Mouse (Mus musculus): ENCODE data around the gene Tnik. TPM values are rescaled to one million over a fixed set of nuclear protein-coding genes. Genes with fewer than 3 reads are reported as not detected.

The Tnik gene
- total RNA-seq, 1 experiment from 2014 or later, result 25.2 TPM

DNA sequence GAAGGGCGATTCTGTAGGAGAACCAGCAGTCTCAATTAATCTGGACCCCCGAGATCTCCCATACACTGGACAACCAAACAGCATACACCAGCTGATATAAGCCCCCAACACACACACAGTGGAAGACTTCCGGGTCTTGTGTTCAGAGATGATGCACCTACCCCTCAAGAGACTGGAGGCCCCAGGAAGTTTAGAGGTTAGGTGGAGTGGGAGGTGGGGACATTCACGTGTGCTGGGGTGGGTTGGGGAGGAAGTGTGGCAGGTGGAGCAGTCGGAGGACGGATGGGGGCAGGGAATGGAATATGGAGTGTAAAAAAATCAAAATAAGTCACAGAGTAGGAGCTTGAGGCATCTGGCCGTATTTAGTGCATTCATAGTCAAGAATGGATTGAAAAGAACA, 7.3 kb upstream of the Tnik start:
- no peak for ATAC-seq (replicated peaks in 1 of 2; ENCODE audit: insufficient read depth in 1 of 2, low FRiP score in 2 of 2, low TSS enrichment in 1 of 2, low read depth in 1 of 2, poor library complexity in 2 of 2, severe bottlenecking in 2 of 2)

DNA sequence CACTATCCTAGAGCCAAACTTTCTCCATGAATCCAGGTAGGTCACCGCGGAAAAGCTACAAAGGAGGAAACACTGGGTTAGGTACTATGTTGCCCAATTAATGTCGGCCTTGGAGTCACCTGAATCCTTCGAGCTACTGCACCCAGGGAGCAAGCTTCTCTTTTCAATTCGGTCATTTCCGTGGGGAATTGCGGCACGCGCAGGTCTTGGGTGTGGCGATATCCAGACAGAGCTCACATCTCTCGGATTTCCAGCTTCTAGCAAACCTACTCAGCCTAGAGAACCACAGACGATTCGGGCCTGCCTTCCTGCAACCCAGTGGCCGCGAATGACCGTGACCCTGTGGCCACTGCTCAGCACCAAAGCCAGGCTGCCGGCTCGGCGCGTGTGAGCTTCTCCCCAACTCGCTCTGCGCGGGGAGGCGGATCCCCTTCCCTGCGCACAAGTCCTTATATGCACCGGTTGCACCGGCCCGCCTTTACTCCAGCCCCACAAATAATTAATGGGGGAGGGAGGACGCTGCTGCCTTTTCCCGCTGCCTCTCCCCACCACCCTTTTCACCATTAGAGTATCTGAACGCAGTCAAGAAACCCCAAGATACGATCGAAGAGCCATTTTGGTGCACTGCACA, 528 bp upstream of the Tnik start:
- peak; percentile 52 to 58 for ATAC-seq (replicated peaks in 1 of 2; ENCODE audit: insufficient read depth in 1 of 2, low FRiP score in 2 of 2, low TSS enrichment in 1 of 2, low read depth in 1 of 2, poor library complexity in 2 of 2, severe bottlenecking in 2 of 2)

DNA sequence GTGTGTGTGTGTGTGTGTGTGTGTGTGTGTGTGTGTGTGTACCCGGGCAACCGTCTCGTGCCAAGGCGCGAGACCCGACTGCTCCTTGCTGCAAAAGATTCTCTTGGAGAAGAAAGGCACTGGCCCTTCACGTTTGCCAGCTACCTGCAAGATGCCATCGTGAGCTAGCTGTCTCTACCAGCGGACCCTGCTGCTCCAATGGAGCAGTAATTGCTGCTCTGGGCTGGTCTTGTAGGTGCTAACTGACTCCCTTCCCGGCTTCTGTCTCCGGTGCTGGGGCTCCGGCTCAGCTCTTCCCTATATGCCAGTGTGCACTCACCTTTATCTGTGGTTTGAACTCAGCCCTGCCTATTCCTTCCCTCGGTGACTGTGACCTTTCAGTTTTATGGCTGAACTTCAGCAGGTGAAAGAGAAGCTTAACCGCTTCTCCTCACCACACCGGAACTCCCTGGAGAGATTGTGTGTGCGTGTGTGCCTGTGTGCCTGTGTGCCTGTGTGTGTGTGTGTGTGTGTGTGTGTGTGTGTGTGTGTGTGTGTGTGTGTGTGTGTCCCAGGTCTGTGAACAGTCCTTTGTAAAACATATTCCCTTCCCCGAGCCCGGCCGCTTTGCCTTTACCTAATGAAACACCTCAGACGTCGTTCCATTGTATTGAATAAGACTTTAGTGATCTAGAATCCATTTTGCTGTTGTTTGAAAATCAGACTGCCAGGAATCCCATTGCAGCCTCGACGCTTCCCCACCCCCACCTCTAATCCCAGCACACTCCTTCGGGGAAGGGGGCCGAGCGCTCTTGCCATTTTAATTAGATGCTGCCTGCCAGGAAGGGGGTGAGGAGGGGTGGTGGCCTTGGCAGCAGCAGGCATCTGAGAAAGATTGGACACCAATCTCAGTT, 1.2 kb downstream of the Tnik start:
- ATAC-seq (replicated peaks in 1 of 2; ENCODE audit: insufficient read depth in 1 of 2, low FRiP score in 2 of 2, low TSS enrichment in 1 of 2, low read depth in 1 of 2, poor library complexity in 2 of 2, severe bottlenecking in 2 of 2), result peak; percentile 38 to 41

DNA sequence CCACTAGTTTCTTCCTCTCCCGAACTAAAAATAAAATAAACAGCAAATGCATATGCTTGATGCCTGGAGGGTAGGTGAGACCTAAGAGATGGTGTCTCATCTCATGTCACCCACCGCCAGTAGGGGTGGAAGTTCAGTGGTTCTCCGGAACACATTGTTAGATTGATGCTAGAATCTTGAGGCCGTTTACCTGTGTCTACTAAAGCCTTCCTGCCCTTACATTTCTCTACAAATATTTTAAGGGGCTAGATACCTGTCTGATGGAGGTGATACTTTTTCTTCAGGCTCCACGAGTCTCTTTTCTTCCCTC, 1.8 kb downstream of the Tnik start:
- ATAC-seq (replicated peaks in 1 of 2; ENCODE audit: insufficient read depth in 1 of 2, low FRiP score in 2 of 2, low TSS enrichment in 1 of 2, low read depth in 1 of 2, poor library complexity in 2 of 2, severe bottlenecking in 2 of 2), result no peak

DNA sequence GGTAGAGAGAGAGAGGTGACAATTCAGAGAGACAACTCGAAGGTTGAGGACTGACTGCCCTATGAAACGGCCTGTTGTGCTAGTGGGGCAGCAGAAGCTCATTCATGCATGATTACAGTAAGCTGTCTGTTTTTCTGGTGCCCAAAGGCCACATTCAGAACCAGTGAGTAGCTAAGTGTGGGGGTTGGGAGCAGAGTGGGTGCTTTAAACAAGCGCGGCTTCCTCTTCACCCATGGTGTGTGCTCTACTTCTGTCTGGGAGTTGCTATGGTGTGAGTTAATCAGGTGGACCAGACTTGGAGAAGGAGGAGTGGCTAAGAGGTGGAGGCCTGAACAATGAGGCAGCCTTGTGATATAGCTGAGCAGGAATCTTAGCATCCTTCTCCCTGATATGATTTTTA, 2.2 kb downstream of the Tnik start:
- ATAC-seq (replicated peaks in 1 of 2; ENCODE audit: insufficient read depth in 1 of 2, low FRiP score in 2 of 2, low TSS enrichment in 1 of 2, low read depth in 1 of 2, poor library complexity in 2 of 2, severe bottlenecking in 2 of 2), result peak in 1 of 2 experiments; percentile 12; a peak in 1 of 4 replicates

DNA sequence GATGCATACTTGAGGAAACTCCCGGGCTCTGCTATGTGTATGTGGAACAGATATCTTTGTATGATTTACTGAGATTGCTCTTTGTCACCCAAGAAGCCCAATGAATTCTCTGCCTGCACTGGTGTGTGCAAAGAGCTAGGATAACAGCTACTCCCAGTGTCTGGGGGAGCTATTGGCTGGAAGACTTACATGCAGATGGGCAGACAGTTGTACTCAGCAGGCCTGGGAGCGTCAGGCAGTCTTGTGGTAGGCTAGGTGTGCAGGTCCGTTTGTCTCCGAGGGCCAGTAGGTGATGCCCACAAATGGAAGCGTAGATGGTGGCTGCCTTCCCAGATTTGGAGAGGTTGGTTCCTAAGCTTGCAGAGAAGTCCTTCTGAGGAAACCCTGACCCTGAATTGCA, 2.6 kb downstream of the Tnik start:
- no peak for ATAC-seq (replicated peaks in 1 of 2; ENCODE audit: insufficient read depth in 1 of 2, low FRiP score in 2 of 2, low TSS enrichment in 1 of 2, low read depth in 1 of 2, poor library complexity in 2 of 2, severe bottlenecking in 2 of 2)

DNA sequence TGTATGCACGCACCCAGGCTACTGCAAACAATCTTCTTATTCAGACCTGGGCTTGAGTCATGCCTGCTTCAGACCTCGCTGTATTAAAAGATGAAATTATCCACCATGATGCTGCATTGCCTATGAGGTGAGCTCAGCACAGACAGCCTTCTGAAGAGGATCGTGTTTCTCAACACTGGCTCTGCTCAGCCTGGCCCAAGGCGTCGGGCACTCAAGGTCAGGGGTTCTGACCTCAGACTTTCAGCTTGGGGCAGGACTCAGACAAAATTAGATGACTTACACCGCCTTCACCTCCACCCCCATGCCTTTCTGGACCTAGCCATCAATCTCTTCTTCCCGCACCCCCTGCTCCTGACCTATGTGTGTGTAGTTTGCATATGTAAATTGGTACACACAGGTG, 4.2 kb downstream of the Tnik start:
- no peak for ATAC-seq (replicated peaks in 1 of 2; ENCODE audit: insufficient read depth in 1 of 2, low FRiP score in 2 of 2, low TSS enrichment in 1 of 2, low read depth in 1 of 2, poor library complexity in 2 of 2, severe bottlenecking in 2 of 2)

DNA sequence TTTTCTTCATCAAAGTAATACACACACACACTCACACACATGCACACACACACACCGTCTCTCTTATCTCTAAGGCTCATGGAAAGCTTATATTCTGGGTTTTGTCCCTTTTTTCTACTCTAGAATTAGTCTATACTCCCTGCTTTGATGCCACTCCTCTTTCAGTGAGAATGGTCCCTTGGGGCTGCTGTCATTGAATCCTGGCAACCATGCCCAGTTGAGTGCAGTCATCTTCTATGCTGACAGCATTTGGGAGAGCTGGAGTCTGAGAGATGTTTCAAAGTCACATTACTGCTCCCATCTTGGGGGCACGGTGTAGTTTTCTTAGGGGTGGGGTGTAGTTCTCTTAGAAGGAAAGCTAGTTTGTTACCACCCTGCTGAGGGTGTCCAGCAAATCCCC, 6.7 kb downstream of the Tnik start:
- ATAC-seq (replicated peaks in 1 of 2; ENCODE audit: insufficient read depth in 1 of 2, low FRiP score in 2 of 2, low TSS enrichment in 1 of 2, low read depth in 1 of 2, poor library complexity in 2 of 2, severe bottlenecking in 2 of 2), result no peak

DNA sequence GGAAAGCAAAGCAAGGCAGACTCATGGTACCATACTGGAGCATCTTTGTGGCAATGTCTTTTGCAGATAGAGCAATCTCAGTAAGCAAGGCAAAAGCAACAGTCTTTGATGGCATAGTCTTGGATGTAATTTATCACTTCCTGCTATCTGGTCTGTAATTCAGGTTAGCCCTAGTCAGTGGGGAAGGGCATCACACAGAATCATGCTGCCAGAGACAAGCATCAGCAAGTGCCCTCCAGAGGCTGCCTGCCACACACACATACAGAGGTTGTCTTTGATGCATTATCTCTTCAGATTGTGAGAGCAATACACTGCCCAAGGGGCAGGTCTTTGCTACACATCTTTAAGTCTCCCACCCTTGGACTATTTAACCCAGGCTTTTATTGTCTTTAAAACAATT, 8.9 kb downstream of the Tnik start:
- ATAC-seq (replicated peaks in 1 of 2; ENCODE audit: insufficient read depth in 1 of 2, low FRiP score in 2 of 2, low TSS enrichment in 1 of 2, low read depth in 1 of 2, poor library complexity in 2 of 2, severe bottlenecking in 2 of 2), result no peak

DNA sequence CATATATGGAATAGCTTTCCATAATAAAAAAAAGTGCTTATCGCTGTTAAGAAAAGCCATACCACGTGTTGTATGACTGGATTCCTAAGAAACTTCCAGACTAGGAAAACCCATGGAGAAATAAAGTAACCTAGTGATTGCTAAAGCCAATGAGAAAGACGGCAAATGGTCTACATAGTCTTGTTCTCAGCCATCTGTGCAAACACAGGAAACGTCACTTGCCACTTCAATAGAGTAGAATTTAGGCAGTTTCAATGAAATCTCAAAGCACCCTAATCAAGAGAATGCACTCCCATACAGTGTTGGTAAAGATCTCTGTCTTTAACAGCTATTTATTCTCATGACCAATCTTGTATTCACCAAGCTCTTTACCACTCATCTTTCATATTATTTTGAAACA, 11.7 kb downstream of the Tnik start:
- no peak for ATAC-seq (replicated peaks in 1 of 2; ENCODE audit: insufficient read depth in 1 of 2, low FRiP score in 2 of 2, low TSS enrichment in 1 of 2, low read depth in 1 of 2, poor library complexity in 2 of 2, severe bottlenecking in 2 of 2)

DNA sequence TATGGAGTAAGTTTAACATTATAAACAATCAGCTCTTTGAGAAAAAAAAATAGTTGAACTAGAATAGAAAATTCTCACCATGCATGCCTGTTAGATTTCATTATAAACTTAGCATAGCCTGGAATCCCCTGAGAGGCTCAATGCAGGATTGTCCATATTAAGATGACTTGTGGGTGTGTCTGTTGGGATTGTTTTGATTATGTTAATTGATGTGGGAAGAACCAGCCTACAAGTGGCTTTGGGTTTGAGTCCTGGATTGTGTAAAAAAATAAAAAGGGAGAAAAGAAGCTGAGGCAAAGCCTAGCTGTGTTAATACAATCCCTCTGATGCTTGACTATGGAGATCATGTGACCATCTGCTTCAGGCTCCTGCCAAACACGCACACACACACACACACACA, 26.7 kb downstream of the Tnik start:
- no peak for ATAC-seq (replicated peaks in 1 of 2; ENCODE audit: insufficient read depth in 1 of 2, low FRiP score in 2 of 2, low TSS enrichment in 1 of 2, low read depth in 1 of 2, poor library complexity in 2 of 2, severe bottlenecking in 2 of 2)

DNA sequence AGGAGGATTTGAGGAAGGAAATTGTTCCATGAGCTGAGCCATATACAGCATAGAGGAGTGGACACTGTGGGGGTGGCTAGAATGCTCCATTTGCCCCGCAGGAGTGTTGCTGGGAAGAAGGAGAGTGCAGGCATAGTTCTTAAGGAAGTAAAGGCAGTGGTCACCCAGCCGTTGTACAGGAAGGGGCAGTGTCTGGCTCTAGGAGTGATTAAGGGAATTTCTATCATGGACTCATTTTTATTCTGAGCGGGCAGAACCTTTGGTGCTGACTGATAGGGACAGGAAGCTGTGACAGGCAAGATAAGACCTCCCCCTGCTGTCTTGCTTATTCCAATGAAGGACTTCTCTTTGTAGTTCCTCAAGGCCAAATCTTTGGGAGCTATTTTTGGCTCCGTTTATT, 38.4 kb downstream of the Tnik start:
- ATAC-seq (replicated peaks in 1 of 2; ENCODE audit: insufficient read depth in 1 of 2, low FRiP score in 2 of 2, low TSS enrichment in 1 of 2, low read depth in 1 of 2, poor library complexity in 2 of 2, severe bottlenecking in 2 of 2), result peak; percentile 73 to 91

DNA sequence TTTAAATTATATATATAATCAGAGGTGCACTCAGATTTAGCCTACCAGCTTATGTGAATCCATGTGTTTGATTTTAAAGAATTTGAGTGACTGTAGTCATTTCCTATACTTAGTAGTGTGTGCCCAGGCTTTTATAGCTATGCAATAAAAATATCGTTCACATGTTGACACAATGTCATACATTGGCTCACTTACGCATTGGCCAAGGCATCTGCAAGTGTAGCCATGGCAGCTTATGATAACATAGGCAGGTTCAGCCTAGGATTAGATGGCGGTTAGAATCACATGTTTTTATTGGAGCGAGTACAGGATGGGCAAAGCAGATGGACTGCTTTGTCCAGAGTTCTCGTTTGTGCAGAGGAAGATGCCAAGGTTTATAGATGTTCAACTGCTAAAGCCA, 40.9 kb downstream of the Tnik start:
- ATAC-seq (replicated peaks in 1 of 2; ENCODE audit: insufficient read depth in 1 of 2, low FRiP score in 2 of 2, low TSS enrichment in 1 of 2, low read depth in 1 of 2, poor library complexity in 2 of 2, severe bottlenecking in 2 of 2), result no peak

DNA sequence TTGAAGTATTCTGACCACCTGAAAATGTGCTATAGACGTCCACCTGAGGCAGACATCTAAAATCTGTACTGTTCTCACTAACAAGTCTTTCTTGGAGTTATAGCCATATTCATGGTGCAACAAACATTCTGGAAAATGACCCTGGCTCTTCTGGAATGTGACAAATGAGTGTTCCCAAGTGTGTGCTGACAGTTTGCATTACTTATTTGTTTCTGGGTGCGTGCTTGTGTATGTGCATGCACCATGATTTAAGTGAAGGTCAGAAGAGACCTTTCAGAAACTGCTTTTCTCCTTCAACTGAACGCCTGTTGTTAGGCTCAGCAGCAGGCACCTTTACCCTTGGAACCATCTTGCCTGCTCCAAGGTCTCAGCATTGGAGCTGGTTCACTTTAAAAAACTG, 43.8 kb downstream of the Tnik start:
- no peak for ATAC-seq (replicated peaks in 1 of 2; ENCODE audit: insufficient read depth in 1 of 2, low FRiP score in 2 of 2, low TSS enrichment in 1 of 2, low read depth in 1 of 2, poor library complexity in 2 of 2, severe bottlenecking in 2 of 2)

DNA sequence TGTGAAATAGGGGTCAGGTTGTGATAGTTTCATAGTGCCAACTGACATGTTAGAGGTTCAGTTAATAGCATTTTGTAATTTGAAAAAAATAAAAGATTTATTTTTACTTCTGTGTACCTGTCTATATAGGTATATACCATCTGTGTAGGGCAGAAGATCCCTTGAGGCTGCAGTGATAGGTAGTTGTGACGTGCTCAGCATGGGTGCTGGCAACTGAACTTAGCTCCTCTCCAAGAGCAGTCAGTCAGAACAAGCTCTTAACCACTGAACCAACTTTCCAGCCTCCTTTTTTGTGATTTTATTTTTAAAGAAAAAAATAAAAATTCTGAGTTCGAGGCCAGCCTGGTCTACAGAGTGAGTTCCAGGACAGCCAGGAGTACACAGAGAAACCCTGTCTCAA, 51.4 kb downstream of the Tnik start:
- ATAC-seq (replicated peaks in 1 of 2; ENCODE audit: insufficient read depth in 1 of 2, low FRiP score in 2 of 2, low TSS enrichment in 1 of 2, low read depth in 1 of 2, poor library complexity in 2 of 2, severe bottlenecking in 2 of 2), result no peak

DNA sequence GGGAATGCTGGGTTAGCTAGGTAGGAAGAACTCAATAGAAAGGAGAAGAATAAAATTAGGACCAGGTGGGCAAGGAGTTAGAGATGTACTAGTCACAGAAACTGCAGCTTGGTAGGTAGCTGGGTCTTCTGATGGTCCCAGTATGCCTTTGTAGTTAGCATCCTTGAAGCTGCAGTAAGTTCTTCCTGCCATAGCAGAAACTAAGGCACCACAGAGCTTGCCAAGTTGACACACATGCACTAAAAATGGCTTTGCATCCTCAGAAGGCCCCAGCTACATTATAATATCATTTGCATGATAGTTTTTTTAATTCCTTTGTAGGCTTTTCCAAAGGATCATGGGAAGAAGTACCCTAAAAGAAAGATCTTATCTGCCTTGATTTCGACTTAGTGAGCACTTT, 54.3 kb downstream of the Tnik start:
- ATAC-seq (replicated peaks in 1 of 2; ENCODE audit: insufficient read depth in 1 of 2, low FRiP score in 2 of 2, low TSS enrichment in 1 of 2, low read depth in 1 of 2, poor library complexity in 2 of 2, severe bottlenecking in 2 of 2), result no peak

DNA sequence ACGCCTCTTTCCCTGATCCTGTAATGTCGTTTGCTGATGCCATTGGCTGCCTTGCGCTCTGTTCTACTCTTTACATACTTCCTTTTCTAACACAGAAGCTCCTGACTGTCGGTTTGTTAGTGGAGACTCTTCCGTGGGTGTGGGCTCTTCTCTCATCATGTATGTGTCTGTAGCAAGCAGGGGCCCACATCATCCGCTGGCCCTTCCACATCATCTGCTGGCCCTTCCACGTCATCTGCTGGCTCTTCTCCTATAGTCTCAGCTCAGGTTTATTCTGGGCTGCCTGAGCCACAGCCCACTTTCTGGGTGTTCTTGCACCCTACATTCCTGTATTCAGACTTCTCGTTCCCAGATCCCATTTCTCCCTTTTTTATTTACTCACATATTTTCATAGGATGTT, 58.6 kb downstream of the Tnik start:
- no peak for ATAC-seq (replicated peaks in 1 of 2; ENCODE audit: insufficient read depth in 1 of 2, low FRiP score in 2 of 2, low TSS enrichment in 1 of 2, low read depth in 1 of 2, poor library complexity in 2 of 2, severe bottlenecking in 2 of 2)

DNA sequence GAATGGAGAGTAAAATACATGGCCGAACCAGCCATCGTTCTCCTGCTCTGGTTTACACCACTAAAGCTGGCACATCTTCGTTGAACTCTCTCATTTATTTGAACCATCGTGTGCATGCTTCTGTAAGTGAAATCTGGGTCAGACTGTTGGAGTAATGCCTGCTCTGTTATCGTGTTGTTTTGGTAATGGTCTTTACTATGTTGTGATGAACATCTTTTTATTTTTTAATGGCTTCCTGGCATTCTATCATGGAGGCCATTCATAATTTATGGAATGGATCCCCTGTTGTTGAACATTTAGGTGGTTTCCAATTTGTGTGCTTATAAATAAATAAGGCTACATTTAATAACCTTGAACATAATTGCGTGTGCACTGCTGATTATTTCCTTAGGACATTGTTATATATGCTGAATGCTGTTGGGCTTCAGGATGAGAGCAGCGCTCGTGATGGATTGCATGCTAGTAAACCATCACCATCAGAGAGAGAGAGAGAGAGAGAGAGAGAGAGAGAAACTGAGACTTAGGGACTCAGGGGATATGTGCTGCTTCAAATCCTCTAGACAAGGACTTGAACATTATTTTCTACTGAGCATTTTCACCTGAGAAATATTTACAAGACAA, 62.7 kb downstream of the Tnik start:
- ATAC-seq (replicated peaks in 1 of 2; ENCODE audit: insufficient read depth in 1 of 2, low FRiP score in 2 of 2, low TSS enrichment in 1 of 2, low read depth in 1 of 2, poor library complexity in 2 of 2, severe bottlenecking in 2 of 2), result no peak

DNA sequence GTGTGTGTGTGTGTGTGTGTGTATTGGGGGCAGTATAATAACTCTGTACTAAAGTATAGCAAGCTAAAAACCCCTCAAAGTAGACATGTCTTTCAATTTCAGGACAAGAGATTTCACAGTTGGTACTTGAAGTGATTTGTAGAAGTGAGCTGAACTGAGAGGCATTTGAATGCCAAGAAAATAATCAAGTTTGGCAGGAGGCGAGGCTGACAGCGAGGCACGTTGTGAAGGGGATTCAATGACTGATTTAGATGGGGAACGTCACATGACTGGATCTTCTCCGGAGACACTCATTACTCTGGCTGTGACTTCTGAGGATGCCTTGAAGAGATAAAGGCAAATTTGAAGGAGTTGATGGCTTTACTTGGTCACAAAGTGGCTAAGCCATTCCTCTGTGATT, 69.3 kb downstream of the Tnik start:
- no peak for ATAC-seq (replicated peaks in 1 of 2; ENCODE audit: insufficient read depth in 1 of 2, low FRiP score in 2 of 2, low TSS enrichment in 1 of 2, low read depth in 1 of 2, poor library complexity in 2 of 2, severe bottlenecking in 2 of 2)
